Mouse (Mus musculus): Measurements from ENCODE around the gene Gadd45b.

The Gadd45b gene

GRCm38 (mm10) chr10:80956385-80956784 is 26.5 kb downstream of the Gadd45b start:
- DNase-seq (ENCODE audit: low read depth): no peak

GRCm38 (mm10) chr10:80956901-80957300 is 27.0 kb downstream of the Gadd45b start:
- no peak for DNase-seq (ENCODE audit: low read depth)

GRCm38 (mm10) chr10:80957791-80958190 is 27.9 kb downstream of the Gadd45b start:
- no peak for DNase-seq (ENCODE audit: low read depth)

- DNase-seq (ENCODE audit: low read depth): no peak
Observed at GRCm38 (mm10) chr10:80958979-80959637, 29.2 kb downstream of the Gadd45b start.

GRCm38 (mm10) chr10:80960551-80961508 is 31.0 kb downstream of the Gadd45b start:
- DNase-seq (ENCODE audit: low read depth): no peak

- no peak for DNase-seq (ENCODE audit: low read depth)
Observed at GRCm38 (mm10) chr10:80962051-80962472, 32.2 kb downstream of the Gadd45b start.

GRCm38 (mm10) chr10:80962585-80962984 is 32.7 kb downstream of the Gadd45b start:
- no peak for DNase-seq (ENCODE audit: low read depth)

GRCm38 (mm10) chr10:80963031-80963975 is 33.4 kb downstream of the Gadd45b start:
- DNase-seq (ENCODE audit: low read depth): no peak

- no peak for DNase-seq (ENCODE audit: low read depth)
Observed at GRCm38 (mm10) chr10:80966296-80966695, 36.4 kb downstream of the Gadd45b start.

GRCm38 (mm10) chr10:80967101-80967656 is 37.3 kb downstream of the Gadd45b start:
- no peak for DNase-seq (ENCODE audit: low read depth)

- DNase-seq (ENCODE audit: low read depth): no peak
Observed at GRCm38 (mm10) chr10:80968106-80968505, 38.2 kb downstream of the Gadd45b start.

- no peak for DNase-seq (ENCODE audit: low read depth)
Observed at GRCm38 (mm10) chr10:80969298-80969697, 39.4 kb downstream of the Gadd45b start.

GRCm38 (mm10) chr10:80970159-80970558 is 40.3 kb downstream of the Gadd45b start:
- no peak for DNase-seq (ENCODE audit: low read depth)

GRCm38 (mm10) chr10:80971533-80971932 is 41.7 kb downstream of the Gadd45b start:
- no peak for DNase-seq (ENCODE audit: low read depth)

GRCm38 (mm10) chr10:80972071-80972987 is 42.5 kb downstream of the Gadd45b start:
- DNase-seq (ENCODE audit: low read depth): no peak

- no peak for DNase-seq (ENCODE audit: low read depth)
Observed at GRCm38 (mm10) chr10:80973722-80974121, 43.8 kb downstream of the Gadd45b start.

GRCm38 (mm10) chr10:80975478-80975877 is 45.6 kb downstream of the Gadd45b start:
- no peak for DNase-seq (ENCODE audit: low read depth)

GRCm38 (mm10) chr10:80981564-80982112 is 51.8 kb downstream of the Gadd45b start:
- no peak for DNase-seq (ENCODE audit: low read depth)
